Mouse (Mus musculus): ENCODE results near the gene Mcfd2. TPM values are rescaled to one million over a fixed set of nuclear protein-coding genes. Genes with fewer than 3 reads are reported as not detected.

The Mcfd2 gene
- polyA plus RNA-seq, 1 experiment from 2014 or later: 75.2 TPM

DNA sequence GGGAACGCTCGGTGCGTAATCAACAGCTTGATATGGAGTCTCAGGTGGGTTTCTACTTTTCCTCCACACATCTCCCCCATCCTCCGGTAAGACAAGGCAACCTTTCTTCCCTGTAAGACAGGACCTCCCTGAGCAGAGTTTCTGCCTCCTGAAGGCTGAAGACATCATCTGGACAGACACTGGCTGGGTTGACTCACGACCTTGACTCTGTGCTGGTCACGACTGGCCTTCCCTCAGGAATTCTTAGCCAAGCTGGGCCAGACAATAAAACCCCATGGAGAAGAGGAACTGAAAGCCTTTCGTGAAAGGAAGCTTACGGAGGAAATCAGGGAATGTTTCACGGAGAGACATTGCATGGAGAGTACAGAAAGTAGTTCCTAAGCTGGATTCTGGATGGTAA, 46.3 kb downstream of the Mcfd2 start:
- 84% methylated on average over 9 of the region's 9 CpGs for WGBS
- Histone ChIP-seq H3K4me3 (no peak overlapping the region), H3K27me3 (replicated peaks; ENCODE audit: low read depth, poor library complexity, severe bottlenecking) (no peaks in the 10 kb centered on the region; the same call in 1 of the 2 replicates), H3K36me3 (replicated peaks) (no peaks in the 10 kb centered on the region), H3K4me1 (no peaks in the 10 kb centered on the region), H3K27ac (replicated peaks) (no peak overlapping the region), H3K9me3 (peaks cover 3% of the 10 kb centered on the region; the same call in 1 of the 2 replicates)
- DNase-seq (ENCODE audit: low spot score): no peak

DNA sequence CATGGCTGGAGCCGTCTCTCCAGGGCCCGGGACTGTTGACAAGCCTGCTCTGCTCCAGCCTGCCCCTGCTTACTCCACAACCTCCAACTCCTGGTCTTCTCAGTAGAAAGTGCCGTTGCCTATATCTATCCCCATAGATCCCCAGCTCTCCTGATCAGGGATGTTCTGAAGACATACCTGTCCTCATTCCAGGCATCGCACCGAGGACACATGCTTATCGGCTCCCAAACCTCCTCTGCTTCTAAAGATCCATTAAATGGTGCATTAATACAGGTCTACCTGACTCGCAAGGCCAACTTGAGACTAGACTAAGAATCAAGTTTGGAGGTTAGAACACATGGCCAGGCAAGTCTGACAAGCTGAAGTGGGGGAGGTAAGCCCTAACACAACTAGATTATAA, 51.2 kb downstream of the Mcfd2 start:
- Histone ChIP-seq H3K27me3 (replicated peaks; ENCODE audit: low read depth, poor library complexity, severe bottlenecking) (no peaks in the 10 kb centered on the region; the same call in 1 of the 2 replicates), H3K4me3 (no peak overlapping the region), H3K4me1 (0 out of 2 replicates have a peak, but pooled peaks cover 3% of the 10 kb centered on the region), H3K36me3 (replicated peaks) (no peaks in the 10 kb centered on the region), H3K27ac (replicated peaks) (no peak overlapping the region), H3K9me3 (no peaks in the 10 kb centered on the region)
- 89% methylated on average over 7 of the region's 7 CpGs for WGBS
- no peak for DNase-seq (ENCODE audit: low spot score)

DNA sequence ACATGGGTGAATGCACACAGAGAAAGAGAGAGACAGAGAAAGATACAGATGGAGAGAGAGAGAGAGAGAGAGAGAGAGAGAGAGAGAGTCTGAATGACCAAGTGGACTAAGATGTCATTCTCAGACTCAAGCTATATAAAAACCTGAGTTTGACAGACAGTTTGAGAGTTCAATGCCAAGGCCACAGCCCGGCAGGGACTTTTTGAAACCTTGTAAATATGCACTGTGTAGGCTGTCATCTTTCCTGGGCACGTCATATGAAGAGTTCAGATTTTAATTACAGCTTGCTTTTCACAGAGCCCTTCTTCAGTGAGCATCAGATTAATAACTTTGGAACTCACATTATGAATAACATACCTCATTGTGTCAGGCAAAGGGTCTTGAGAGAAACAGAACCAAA, 55.2 kb downstream of the Mcfd2 start:
- Histone ChIP-seq H3K27me3 (replicated peaks; ENCODE audit: low read depth, poor library complexity, severe bottlenecking) (no peaks in the 10 kb centered on the region), H3K4me1 (peaks cover 8% of the 10 kb centered on the region), H3K4me3 (no peak overlapping the region), H3K9me3 (no peaks in the 10 kb centered on the region), H3K36me3 (replicated peaks) (no peaks in the 10 kb centered on the region), H3K27ac (replicated peaks) (no peak overlapping the region)
- no peak for DNase-seq (ENCODE audit: low spot score)
- 86% methylated on average over 2 of the region's 2 CpGs for WGBS

DNA sequence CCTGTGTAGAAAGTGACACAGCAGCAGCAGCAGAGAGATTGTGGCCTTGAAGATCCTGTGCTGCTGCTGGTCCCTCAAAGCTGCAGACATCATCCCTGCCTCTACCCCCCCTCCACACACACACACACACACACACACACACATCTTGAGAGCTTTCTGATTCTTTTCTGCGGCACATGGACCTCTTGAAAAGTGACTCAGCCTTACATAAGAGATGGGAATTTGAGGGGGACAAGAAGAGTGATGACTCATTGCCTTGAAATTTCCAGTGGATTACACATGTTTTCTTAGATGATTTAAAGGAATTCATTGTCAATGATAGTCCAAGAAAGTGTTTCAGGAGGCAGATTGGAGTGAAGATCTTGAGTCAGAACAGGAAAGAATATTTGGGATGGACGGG, 58.9 kb downstream of the Mcfd2 start:
- peaks cover 25% of the 10 kb centered on the region for H3K4me1 ChIP-seq
- no peaks in the 10 kb centered on the region for H3K36me3 ChIP-seq (replicated peaks)
- H3K27me3 ChIP-seq (replicated peaks; ENCODE audit: low read depth, poor library complexity, severe bottlenecking): no peaks in the 10 kb centered on the region
- DNase-seq (ENCODE audit: low spot score): no peak
- WGBS: 75% methylated on average over 2 of the region's 2 CpGs
- H3K9me3 ChIP-seq: no peaks in the 10 kb centered on the region
- H3K27ac ChIP-seq (replicated peaks): 0 out of 2 replicates have a peak overlapping the region, but pooled peaks have one; percentile 26
- no peak overlapping the region for H3K4me3 ChIP-seq

Other genes starting within 250 kb of the Mcfd2 start
- 42.4 and 45.1 TPM in 2 replicates for gene Pigf, start 240.5 kb downstream of the Mcfd2 start, polyA plus RNA-seq (2016; fragmentation: Nextera tagmentation; extraction: Ambion mirVana)
- 147 and 155 TPM in 2 replicates for gene Cript, start 240.4 kb downstream of the Mcfd2 start, polyA plus RNA-seq (2016; fragmentation: Nextera tagmentation; extraction: Ambion mirVana)
- 8.4 and 10.2 TPM in 2 replicates for gene Socs5, start 158.3 kb downstream of the Mcfd2 start, polyA plus RNA-seq (2016; fragmentation: Nextera tagmentation; extraction: Ambion mirVana)
- gene Ttc7, start 17.0 kb upstream of the Mcfd2 start, polyA plus RNA-seq (2016; fragmentation: Nextera tagmentation; extraction: Ambion mirVana): 3.6 and 4.0 TPM in 2 replicates
- not detected in 2 replicates for gene Stpg4, start 161.8 kb upstream of the Mcfd2 start, polyA plus RNA-seq (2016; fragmentation: Nextera tagmentation; extraction: Ambion mirVana)
- gene Calm2, start 181.0 kb upstream of the Mcfd2 start, polyA plus RNA-seq (2016; fragmentation: Nextera tagmentation; extraction: Ambion mirVana): 1,075 and 1,119 TPM in 2 replicates